Mouse (Mus musculus) stomach, postnatal 0 days (tissue): ENCODE data around the gene Rasl10b. TPM values are rescaled to one million over a fixed set of nuclear protein-coding genes. Genes with fewer than 3 reads are reported as not detected.

Source experiments
- ATAC-seq: fragments of 200-750 bp; cut with Nextera tagmentation; 2 replicates; pipeline ENCODE4 v1.8.0; 2017; ENCODE audit not compliant: low FRiP score, low TSS enrichment
- DNase-seq: peaks from one replicate; pipeline ENCODE4 v3.0.0-alpha.2; 2016; ENCODE audit warnings: low spot score
- H3K27ac ChIP-seq: fragments of 300-500 bp; sonication (generic); replicated peaks from 2 replicates; pipeline ENCODE4 v1.5.1; 2014; ENCODE audit warnings: mild to moderate bottlenecking, control low read depth
- H3K27me3 ChIP-seq: fragments of 300-500 bp; sonication (generic); 2 replicates; pipeline ENCODE4 v1.6.1; 2014; ENCODE audit warnings: low read length; ENCODE audit not compliant: control insufficient read depth, insufficient read depth
- H3K36me3 ChIP-seq: fragments of 300-500 bp; sonication (generic); 2 replicates; pipeline ENCODE4 v1.6.1; 2014; ENCODE audit warnings: low read length, mixed read lengths; ENCODE audit not compliant: control insufficient read depth, insufficient read depth
- H3K4me1 ChIP-seq: fragments of 300-500 bp; sonication (generic); replicated peaks from 2 replicates; pipeline ENCODE4 v1.6.1; 2014; ENCODE audit warnings: antibody characterized with exemption; ENCODE audit not compliant: control insufficient read depth, insufficient read depth
- H3K4me2 ChIP-seq: fragments of 300-500 bp; sonication (generic); replicated peaks from 2 replicates; pipeline ENCODE4 v1.6.1; 2014; ENCODE audit warnings: low read depth, mild to moderate bottlenecking, control low read depth, moderate library complexity
- H3K4me3 ChIP-seq: fragments of 300-500 bp; sonication (generic); 2 replicates; pipeline ENCODE4 v1.5.1; 2014; ENCODE audit warnings: low read depth, low read length, control low read depth
- H3K9ac ChIP-seq: fragments of 300-500 bp; sonication (generic); 2 replicates; pipeline ENCODE4 v1.6.1; 2014; ENCODE audit warnings: mild to moderate bottlenecking, low read length, control low read depth, mixed read lengths
- H3K9me3 ChIP-seq: fragments of 300-500 bp; sonication (generic); 2 replicates; pipeline ENCODE4 v1.6.1; 2016; ENCODE audit warnings: low read length; ENCODE audit not compliant: control insufficient read depth
- CTCF ChIP-seq: IDR thresholded peaks from 2 replicates; pipeline ENCODE4 v1.5.1; 2016; ENCODE audit warnings: antibody characterized with exemption, low read depth, mild to moderate bottlenecking, moderate library complexity
- EP300 ChIP-seq: optimal IDR thresholded peaks from 2 replicates; pipeline ENCODE3; 2016; ENCODE audit warnings: antibody characterized with exemption
- WGBS: fragments of 180-500 bp; shearing (Covaris S2); extraction: QIAGEN DNeasy Blood & Tissue Kit; methylation state at CpG from one replicate; pipeline ENCODE4 v1.1.7; 2014; 5-methylcytosine and 5-hydroxymethylcytosine counted together
- polyA plus RNA-seq: library from polyadenylated mRNA; unstranded; fragments of >200 nt; fragmentation: Nextera tagmentation; extraction: Ambion mirVana; gene quantifications from 2 replicates; pipeline ENCODE4 v1.2.1, GENCODE M21; 2015

The Rasl10b gene
- polyA plus RNA-seq, 1 experiment from 2014 or later = 0.69 TPM

DNA sequence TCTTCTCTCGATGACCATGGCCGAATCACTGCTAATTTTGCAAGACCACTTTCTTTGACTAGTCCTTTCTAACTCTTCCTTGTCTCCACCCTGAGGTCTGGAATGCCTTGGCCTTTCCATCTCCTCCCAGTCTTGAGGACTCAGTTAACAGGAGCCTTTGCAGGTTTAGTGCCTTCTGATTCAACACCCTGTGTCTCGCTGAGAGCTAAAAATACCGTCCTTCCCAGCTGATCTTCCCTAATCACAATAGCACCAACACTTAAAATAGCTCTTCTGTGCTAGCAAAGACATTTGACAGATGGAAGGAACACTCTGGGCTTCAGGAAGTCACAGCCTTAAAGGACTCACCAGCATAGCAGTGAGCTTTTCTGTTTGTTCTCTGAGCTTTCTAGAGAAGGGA lies 15.9 kb upstream of the Rasl10b start:
- Histone ChIP-seq H3K36me3 (peaks cover 17% of the 10 kb centered on the region), H3K27me3 (no peaks in the 10 kb centered on the region), H3K4me2 (no peak overlapping the region), H3K27ac (no peak overlapping the region), H3K4me3 (no peak overlapping the region), H3K4me1 (no peaks in the 10 kb centered on the region), H3K9me3 (no peaks in the 10 kb centered on the region), H3K9ac (no peak overlapping the region)
- WGBS = 88% methylated on average over 4 of the region's 4 CpGs
- ATAC-seq = no peak
- DNase-seq = no peak
- TF ChIP-seq CTCF (no peak), EP300 (no peak)

DNA sequence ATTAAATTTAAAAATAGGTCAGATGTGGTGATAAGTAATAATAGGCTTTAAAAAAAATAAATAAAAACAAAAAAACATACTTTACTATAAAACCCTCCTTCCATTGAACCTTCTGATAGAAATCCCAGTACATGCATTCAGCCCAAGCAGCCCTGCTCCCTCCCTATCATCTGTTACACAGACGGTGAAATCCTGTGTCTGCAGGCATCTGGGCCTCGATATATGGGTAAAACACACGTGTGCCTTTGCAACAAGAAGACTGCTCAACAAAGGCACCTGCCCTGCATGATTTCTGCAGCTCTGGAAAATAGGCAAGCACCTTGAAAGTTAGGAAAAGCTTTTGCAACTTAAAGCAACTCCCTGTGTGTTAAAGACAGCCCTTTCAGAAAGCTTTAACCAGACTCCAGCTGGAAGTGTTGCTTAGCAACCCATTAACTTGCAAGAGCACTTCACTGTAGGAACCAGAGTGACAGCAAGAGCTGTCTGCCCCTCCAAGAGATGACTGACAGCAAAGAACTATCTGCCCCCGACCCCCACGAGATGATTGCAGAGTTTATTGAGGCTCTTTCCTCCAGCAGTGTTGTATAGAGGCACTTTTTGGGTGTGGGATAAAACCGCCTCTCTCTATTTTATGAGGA lies 14.0 kb upstream of the Rasl10b start:
- no peak overlapping the region for H3K9ac ChIP-seq
- no peak overlapping the region for H3K4me3 ChIP-seq
- no peaks in the 10 kb centered on the region for H3K27me3 ChIP-seq
- H3K36me3 ChIP-seq = peaks cover 18% of the 10 kb centered on the region
- no peaks in the 10 kb centered on the region for H3K4me1 ChIP-seq
- H3K9me3 ChIP-seq = no peaks in the 10 kb centered on the region
- ATAC-seq = no peak
- no peak overlapping the region for H3K4me2 ChIP-seq
- WGBS = 65% methylated on average over 6 of the region's 6 CpGs
- TF ChIP-seq CTCF = no peak
- TF ChIP-seq EP300 = no peak
- DNase-seq = no peak
- no peak overlapping the region for H3K27ac ChIP-seq

DNA sequence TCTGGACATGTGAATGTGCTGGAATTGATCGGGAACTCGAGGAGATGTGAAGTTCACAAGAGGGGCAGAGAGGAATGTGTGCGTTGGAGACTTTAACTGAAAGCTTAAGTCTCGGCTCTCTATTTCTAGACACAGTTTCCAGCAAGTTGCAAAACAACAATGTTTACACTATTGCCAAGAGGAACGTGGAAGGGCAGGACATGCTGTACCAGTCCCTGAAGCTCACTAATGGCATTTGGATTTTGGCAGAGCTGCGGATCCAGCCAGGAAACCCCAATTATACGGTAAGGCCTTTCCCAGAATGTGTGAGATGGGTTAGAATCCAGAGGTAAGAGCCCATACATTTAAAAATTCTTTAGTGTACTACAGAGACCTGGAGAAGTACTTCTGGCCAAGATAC lies 11.3 kb upstream of the Rasl10b start:
- H3K27ac ChIP-seq = no peak overlapping the region

DNA sequence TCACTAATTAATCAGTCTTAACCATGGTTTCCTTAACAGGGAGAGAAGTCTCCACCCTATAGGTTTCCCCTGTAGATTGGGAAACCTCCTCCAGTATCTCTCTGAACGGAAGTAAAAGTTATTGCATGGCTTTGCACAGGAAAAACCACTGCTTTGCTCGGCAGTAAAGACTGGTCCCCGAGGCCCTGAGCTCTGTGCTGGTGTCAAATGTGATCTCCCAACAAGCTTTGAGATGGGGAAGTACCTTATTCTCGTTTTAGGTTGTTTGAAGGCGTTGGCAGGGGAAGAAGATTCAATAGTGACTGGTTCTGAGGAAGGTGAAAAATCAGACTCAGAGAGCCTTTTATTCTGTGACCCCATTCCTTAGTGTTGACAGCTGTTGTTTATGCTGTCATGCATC lies 10.2 kb upstream of the Rasl10b start:
- no peak overlapping the region for H3K27ac ChIP-seq
- WGBS = 83% methylated on average over 5 of the region's 5 CpGs
- no peaks in the 10 kb centered on the region for H3K4me1 ChIP-seq
- peaks cover 20% of the 10 kb centered on the region for H3K36me3 ChIP-seq
- ATAC-seq (no peak), DNase-seq (no peak)
- H3K4me2 ChIP-seq = no peak overlapping the region
- no peaks in the 10 kb centered on the region for H3K9me3 ChIP-seq
- no peak overlapping the region for H3K9ac ChIP-seq
- TF ChIP-seq EP300 (no peak), CTCF (no peak)
- no peak overlapping the region for H3K4me3 ChIP-seq
- H3K27me3 ChIP-seq = no peaks in the 10 kb centered on the region

More for the DNA sequence above, 11.3 kb upstream of the Rasl10b start:
- H3K36me3 ChIP-seq = peaks cover 18% of the 10 kb centered on the region
- H3K4me1 ChIP-seq = no peaks in the 10 kb centered on the region
- no peak for DNase-seq
- H3K9me3 ChIP-seq = no peaks in the 10 kb centered on the region
- no peaks in the 10 kb centered on the region for H3K27me3 ChIP-seq
- H3K4me3 ChIP-seq = no peak overlapping the region
- no peak for ATAC-seq
- no peak overlapping the region for H3K4me2 ChIP-seq
- TF ChIP-seq EP300 (no peak), CTCF (no peak)
- 87% methylated on average over 7 of the region's 7 CpGs for WGBS
- no peak overlapping the region for H3K9ac ChIP-seq

DNA sequence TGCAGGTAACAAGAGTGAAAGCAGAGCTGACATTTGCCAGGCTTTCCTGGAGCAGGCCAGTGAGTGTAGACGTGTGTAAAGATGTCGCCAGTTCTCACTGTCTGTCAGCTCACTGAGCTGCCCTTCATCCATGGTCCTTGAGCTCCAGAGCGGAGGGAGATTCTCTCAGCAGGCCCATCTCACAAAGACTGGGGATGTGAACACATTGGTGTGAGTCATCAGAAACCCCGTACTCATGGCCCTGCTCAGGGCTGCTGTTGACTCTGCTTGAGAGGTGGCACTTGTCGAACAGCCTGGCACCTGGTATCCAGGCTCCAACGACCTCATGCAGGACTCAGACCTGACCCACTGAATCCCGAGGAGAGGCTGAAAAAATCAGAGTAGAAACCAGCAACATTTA lies 5.2 kb upstream of the Rasl10b start:
- no peak overlapping the region for H3K4me2 ChIP-seq
- peaks cover 10% of the 10 kb centered on the region; the same call in 1 of the 2 replicates for H3K36me3 ChIP-seq
- H3K4me1 ChIP-seq = no peaks in the 10 kb centered on the region
- no peaks in the 10 kb centered on the region for H3K9me3 ChIP-seq
- no peak for TF ChIP-seq EP300
- no peak for TF ChIP-seq CTCF
- ATAC-seq (no peak), DNase-seq (no peak)
- 75% methylated on average over 7 of the region's 7 CpGs for WGBS
- no peaks in the 10 kb centered on the region for H3K27me3 ChIP-seq
- no peak overlapping the region for H3K9ac ChIP-seq
- no peak overlapping the region for H3K4me3 ChIP-seq
- no peak overlapping the region for H3K27ac ChIP-seq

DNA sequence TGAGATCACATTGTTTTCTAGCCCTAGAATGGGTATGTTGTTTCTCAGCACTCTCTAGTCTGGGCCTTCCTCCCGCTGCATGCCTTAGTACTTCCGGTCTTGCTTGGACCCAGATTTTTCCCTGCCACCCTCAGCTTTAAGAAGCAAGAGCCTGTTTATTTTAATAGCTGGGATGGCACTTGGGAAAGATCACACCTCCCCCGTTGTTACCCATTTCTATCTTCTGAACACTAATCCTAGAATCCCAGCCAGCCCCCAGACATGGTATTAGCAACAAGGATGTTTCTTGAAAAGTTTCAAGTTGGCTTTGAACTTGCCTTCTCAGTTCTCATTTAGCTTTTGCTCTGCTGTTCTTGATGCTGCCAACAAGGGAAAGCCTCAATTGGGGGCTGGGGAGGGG lies 2.5 kb upstream of the Rasl10b start:
- Histone ChIP-seq H3K27me3 (no peaks in the 10 kb centered on the region), H3K9ac (no peak overlapping the region), H3K4me3 (no peak overlapping the region), H3K4me2 (no peak overlapping the region), H3K9me3 (no peaks in the 10 kb centered on the region), H3K27ac (no peak overlapping the region), H3K36me3 (peaks cover 9% of the 10 kb centered on the region; the same call in 1 of the 2 replicates), H3K4me1 (no peaks in the 10 kb centered on the region)
- DNase-seq (no peak), ATAC-seq (no peak)
- 55% methylated on average over 3 of the region's 3 CpGs for WGBS
- TF ChIP-seq CTCF = no peak
- no peak for TF ChIP-seq EP300
